Mouse (Mus musculus): ENCODE data around the gene Traf2. TPM values are rescaled to one million over a fixed set of nuclear protein-coding genes. Genes with fewer than 3 reads are reported as not detected.

The Traf2 gene
- total and polyA plus RNA-seq, 2 experiments from 2014 or later = 9.3 to 11.4 TPM

DNA sequence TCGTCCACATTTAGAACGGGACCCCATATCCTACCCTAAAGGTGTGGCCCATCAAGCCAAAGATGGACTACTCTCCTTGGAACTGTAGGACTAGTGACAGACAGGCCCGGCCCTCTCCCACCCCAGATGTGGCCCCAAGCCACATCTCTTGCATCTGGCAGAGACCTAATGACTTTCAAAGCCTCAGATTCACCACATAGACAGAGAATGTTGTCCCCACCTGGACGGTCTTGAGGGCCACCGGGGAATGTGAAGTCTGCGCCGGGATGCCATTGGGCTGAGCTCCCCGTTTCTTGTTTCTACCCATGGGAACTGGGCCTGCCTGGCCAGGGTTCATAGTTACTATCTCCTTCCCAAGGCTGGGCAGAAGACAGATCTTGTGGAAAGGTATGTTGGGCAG lies 69.2 kb downstream of the Traf2 start:
- no peak for TF ChIP-seq CTCF (IDR thresholded peaks at IDR 0.05; ENCODE audit: low read depth)
- H3K9me3 ChIP-seq (ENCODE audit: low read length) = no peaks in the 10 kb centered on the region
- no peak for ATAC-seq
- WGBS = 86% methylated on average over 8 of the region's 8 CpGs
- no peaks in the 10 kb centered on the region for H3K4me1 ChIP-seq (ENCODE audit: insufficient read depth, low read length)
- DNase-seq (ENCODE audit: low spot score) = no peak
- no peak overlapping the region for H3K27ac ChIP-seq
- H3K36me3 ChIP-seq (ENCODE audit: insufficient read depth, low read length) = no peaks in the 10 kb centered on the region
- H3K4me2 ChIP-seq (ENCODE audit: low read depth, low read length) = no peak overlapping the region
- no peak overlapping the region for H3K4me3 ChIP-seq (ENCODE audit: low read length)
- no peak overlapping the region for H3K9ac ChIP-seq (replicated peaks; ENCODE audit: low read length)
- no peaks in the 10 kb centered on the region for H3K27me3 ChIP-seq (ENCODE audit: insufficient read depth, low read length)

DNA sequence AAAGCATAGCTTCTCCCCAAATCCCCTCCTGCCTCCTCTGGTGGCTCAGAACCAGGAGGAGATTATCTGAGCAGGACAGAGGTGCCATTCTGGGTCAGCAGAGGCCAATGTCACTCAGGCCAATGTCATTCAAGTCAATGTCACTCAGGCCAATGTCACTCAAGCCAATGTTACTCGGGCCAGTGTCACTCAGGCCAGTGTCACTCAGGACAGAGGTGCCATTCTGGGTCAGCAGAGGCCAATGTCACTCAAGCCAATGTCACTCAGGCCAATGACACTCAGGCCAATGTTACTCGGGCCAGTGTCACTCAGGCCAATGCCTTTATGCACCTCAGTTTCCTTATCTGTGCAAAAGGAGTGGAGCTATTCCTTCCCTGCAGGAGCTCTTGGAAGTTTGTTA lies 74.2 kb downstream of the Traf2 start:
- 75% methylated on average over 2 of the region's 2 CpGs for WGBS
- Histone ChIP-seq H3K27me3 (ENCODE audit: insufficient read depth, low read length) (no peaks in the 10 kb centered on the region), H3K36me3 (ENCODE audit: insufficient read depth, low read length) (no peaks in the 10 kb centered on the region), H3K9ac (replicated peaks; ENCODE audit: low read length) (no peak overlapping the region), H3K4me2 (ENCODE audit: low read depth, low read length) (no peak overlapping the region), H3K27ac (no peak overlapping the region), H3K4me3 (ENCODE audit: low read length) (no peak overlapping the region), H3K9me3 (ENCODE audit: low read length) (no peaks in the 10 kb centered on the region), H3K4me1 (ENCODE audit: insufficient read depth, low read length) (peaks cover 15% of the 10 kb centered on the region)
- no peak for DNase-seq (ENCODE audit: low spot score)
- TF ChIP-seq CTCF (IDR thresholded peaks at IDR 0.05; ENCODE audit: low read depth) = no peak
- ATAC-seq = no peak

DNA sequence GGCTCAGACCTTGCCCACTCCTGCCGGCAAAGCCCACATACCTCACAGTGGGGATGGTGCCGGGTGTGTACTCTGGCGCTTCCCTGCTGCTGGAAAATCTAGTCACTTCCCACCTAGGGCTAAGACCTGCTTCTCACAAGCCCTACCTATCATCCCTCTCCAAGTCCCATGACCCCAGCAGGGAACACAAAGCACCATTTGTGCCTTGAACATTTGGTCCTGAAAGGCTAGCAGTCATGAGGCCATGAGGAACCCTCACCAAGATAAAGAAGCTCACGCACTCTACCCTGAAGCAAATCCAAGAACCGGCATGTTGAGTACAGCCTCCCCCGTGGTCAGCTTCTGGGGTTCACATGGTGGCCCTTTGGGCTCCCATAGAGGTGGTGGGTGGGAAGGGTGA lies 76.8 kb downstream of the Traf2 start, which contains the start of gene Ptgds:
Gene Ptgds, minus strand, starts transcription at position 78 of the 400 bp plus-strand sequence.
- H3K36me3 ChIP-seq (ENCODE audit: insufficient read depth, low read length) = no peaks in the 10 kb centered on the region
- 0 out of 2 replicates have a peak within 1 kb of the TSS, but pooled peaks have one; percentile 7 for H3K4me2 ChIP-seq (ENCODE audit: low read depth, low read length)
- WGBS = 61% methylated on average over 6 of the region's 6 CpGs
- H3K4me1 ChIP-seq (ENCODE audit: insufficient read depth, low read length) = peaks cover 15% of the 10 kb centered on the region
- no peaks in the 10 kb centered on the region for H3K27me3 ChIP-seq (ENCODE audit: insufficient read depth, low read length)
- no peak for DNase-seq (ENCODE audit: low spot score)
- no peak for TF ChIP-seq CTCF (IDR thresholded peaks at IDR 0.05; ENCODE audit: low read depth)
- no peaks in the 10 kb centered on the region for H3K9me3 ChIP-seq (ENCODE audit: low read length)
- no peak within 1 kb of the TSS for H3K4me3 ChIP-seq (ENCODE audit: low read length)
- ATAC-seq = no peak
- H3K27ac ChIP-seq = peak within 1 kb of the TSS; percentile 77
- 0 out of 2 replicates have a peak within 1 kb of the TSS, but pooled peaks have one; percentile 24 for H3K9ac ChIP-seq (replicated peaks; ENCODE audit: low read length)

DNA sequence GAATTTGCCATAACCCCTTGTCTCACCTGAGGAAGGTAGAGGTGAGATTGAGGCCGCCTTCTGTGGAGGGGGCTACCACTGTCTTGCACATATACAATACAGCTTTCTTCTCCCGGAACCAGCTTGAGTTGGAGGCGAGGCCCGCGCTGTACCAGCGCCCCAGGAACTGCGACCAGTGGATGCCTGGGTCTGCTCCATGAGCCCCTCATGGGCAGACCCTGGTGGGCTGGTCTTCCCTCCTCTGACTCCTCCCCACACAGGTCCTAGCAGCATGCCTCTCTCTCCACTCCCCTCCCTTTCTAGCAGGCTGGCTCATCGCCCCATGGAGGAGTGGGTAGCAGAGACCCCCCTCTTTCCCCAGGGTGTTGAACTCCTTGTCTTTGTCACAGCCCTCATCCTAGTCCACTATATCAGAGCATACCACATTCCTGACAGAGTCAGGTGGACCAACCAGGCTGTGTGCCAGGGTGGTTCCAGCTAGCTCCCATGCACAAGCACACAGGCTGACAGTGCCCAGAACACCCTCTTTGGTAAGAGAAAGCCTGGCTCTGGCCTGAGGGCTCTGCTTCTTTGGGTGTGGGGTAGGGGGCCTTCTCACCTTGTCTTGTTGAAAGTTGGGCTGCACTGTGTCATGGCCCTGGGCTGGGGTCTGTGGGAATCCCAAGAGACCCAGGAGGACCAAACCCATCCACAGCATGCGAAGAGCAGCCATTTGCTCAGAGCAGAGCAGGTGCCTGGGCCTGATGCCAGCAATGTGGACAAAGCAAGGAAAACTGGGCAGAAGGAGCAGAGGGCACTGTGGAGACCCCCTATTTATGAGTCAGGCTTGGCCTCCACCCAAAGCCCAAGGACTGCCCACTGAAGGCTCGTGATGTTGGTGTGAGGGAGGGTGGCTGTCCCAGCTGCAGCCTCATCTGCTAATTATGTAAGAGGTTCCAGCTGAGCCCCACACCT lies 77.5 kb downstream of the Traf2 start:
- no peak for TF ChIP-seq CTCF (IDR thresholded peaks at IDR 0.05; ENCODE audit: low read depth)
- Histone ChIP-seq H3K4me3 (ENCODE audit: low read length) (no peak overlapping the region), H3K9ac (replicated peaks; ENCODE audit: low read length) (0 out of 2 replicates have a peak overlapping the region, but pooled peaks have one; percentile 24), H3K27me3 (ENCODE audit: insufficient read depth, low read length) (no peaks in the 10 kb centered on the region), H3K27ac (peak overlapping the region; percentile 77), H3K4me1 (ENCODE audit: insufficient read depth, low read length) (peaks cover 15% of the 10 kb centered on the region), H3K36me3 (ENCODE audit: insufficient read depth, low read length) (no peaks in the 10 kb centered on the region), H3K9me3 (ENCODE audit: low read length) (no peaks in the 10 kb centered on the region), H3K4me2 (ENCODE audit: low read depth, low read length) (0 out of 2 replicates have a peak overlapping the region, but pooled peaks have one; percentile 7)
- WGBS = 63% methylated on average over 10 of the region's 10 CpGs
- peak; percentile 75 for ATAC-seq
- DNase-seq (ENCODE audit: low spot score) = peak; percentile 86

Other genes starting within 250 kb of the Traf2 start
Only the 30 nearest of the 33 such genes appear.
- 52.6 and 67.9 TPM in 2 replicates for gene Man1b1, start 214.6 kb downstream of the Traf2 start, total RNA-seq (2014; rRNA removed)
- gene Man1b1, start 214.6 kb downstream of the Traf2 start, polyA plus RNA-seq (2015; fragmentation: Nextera tagmentation; extraction: Ambion mirVana) = 46.7 and 49.7 TPM in 2 replicates
- gene Dpp7, start 190.6 kb downstream of the Traf2 start, total RNA-seq (2014; rRNA removed) = 19.0 and 30.0 TPM in 2 replicates
- 24.7 and 27.8 TPM in 2 replicates for gene Dpp7, start 190.6 kb downstream of the Traf2 start, polyA plus RNA-seq (2015; fragmentation: Nextera tagmentation; extraction: Ambion mirVana)
- 5.8 and 7.5 TPM in 2 replicates for gene Uap1l1, start 181.3 kb downstream of the Traf2 start, total RNA-seq (2014; rRNA removed)
- gene Uap1l1, start 181.3 kb downstream of the Traf2 start, polyA plus RNA-seq (2015; fragmentation: Nextera tagmentation; extraction: Ambion mirVana) = 15.6 and 18.5 TPM in 2 replicates
- gene Sapcd2, start 174.6 kb downstream of the Traf2 start, total RNA-seq (2014; rRNA removed) = 38.1 and 40.2 TPM in 2 replicates
- gene Sapcd2, start 174.6 kb downstream of the Traf2 start, polyA plus RNA-seq (2015; fragmentation: Nextera tagmentation; extraction: Ambion mirVana) = 20.2 and 22.0 TPM in 2 replicates
- 8.4 and 12.9 TPM in 2 replicates for gene Entpd2, start 151.1 kb downstream of the Traf2 start, total RNA-seq (2014; rRNA removed)
- gene Entpd2, start 151.1 kb downstream of the Traf2 start, polyA plus RNA-seq (2015; fragmentation: Nextera tagmentation; extraction: Ambion mirVana) = 10.8 and 12.3 TPM in 2 replicates
- 249 and 289 TPM in 2 replicates for gene Npdc1, start 147.6 kb downstream of the Traf2 start, total RNA-seq (2014; rRNA removed)
- gene Npdc1, start 147.6 kb downstream of the Traf2 start, polyA plus RNA-seq (2015; fragmentation: Nextera tagmentation; extraction: Ambion mirVana) = 416 and 422 TPM in 2 replicates
- 1.0 TPM in 1 of 2 replicates, not detected in the other for gene Fut7, start 123.7 kb downstream of the Traf2 start, total RNA-seq (2014; rRNA removed)
- 0.18 and 0.20 TPM in 2 replicates for gene Fut7, start 123.7 kb downstream of the Traf2 start, polyA plus RNA-seq (2015; fragmentation: Nextera tagmentation; extraction: Ambion mirVana)
- gene Abca2, start 118.2 kb downstream of the Traf2 start, total RNA-seq (2014; rRNA removed) = 84.6 and 94.9 TPM in 2 replicates
- 10.7 and 12.5 TPM in 2 replicates for gene Abca2, start 118.2 kb downstream of the Traf2 start, polyA plus RNA-seq (2015; fragmentation: Nextera tagmentation; extraction: Ambion mirVana)
- 0.97 and 3.9 TPM in 2 replicates for gene Clic3, start 90.1 kb downstream of the Traf2 start, total RNA-seq (2014; rRNA removed)
- gene Clic3, start 90.1 kb downstream of the Traf2 start, polyA plus RNA-seq (2015; fragmentation: Nextera tagmentation; extraction: Ambion mirVana) = 4.1 and 4.8 TPM in 2 replicates
- 183 and 187 TPM in 2 replicates for gene Paxx, start 85.8 kb downstream of the Traf2 start, total RNA-seq (2014; rRNA removed)
- 141 and 145 TPM in 2 replicates for gene Paxx, start 85.8 kb downstream of the Traf2 start, polyA plus RNA-seq (2015; fragmentation: Nextera tagmentation; extraction: Ambion mirVana)
- gene Ptgds, start 76.9 kb downstream of the Traf2 start, total RNA-seq (2014; rRNA removed) = 1,517 and 2,498 TPM in 2 replicates
- gene Ptgds, start 76.9 kb downstream of the Traf2 start, polyA plus RNA-seq (2015; fragmentation: Nextera tagmentation; extraction: Ambion mirVana) = 2,872 and 3,193 TPM in 2 replicates
- gene Lcn12, start 53.0 kb downstream of the Traf2 start, total RNA-seq (2014; rRNA removed) = not detected in 2 replicates
- gene Lcn12, start 53.0 kb downstream of the Traf2 start, polyA plus RNA-seq (2015; fragmentation: Nextera tagmentation; extraction: Ambion mirVana) = not detected in 2 replicates
- gene Fbxw5, start 46.2 kb downstream of the Traf2 start, total RNA-seq (2014; rRNA removed) = 140 and 175 TPM in 2 replicates
- 93.4 and 102 TPM in 2 replicates for gene Fbxw5, start 46.2 kb downstream of the Traf2 start, polyA plus RNA-seq (2015; fragmentation: Nextera tagmentation; extraction: Ambion mirVana)
- gene C8g, start 45.2 kb downstream of the Traf2 start, total RNA-seq (2014; rRNA removed) = 0.58 and 0.68 TPM in 2 replicates
- gene C8g, start 45.2 kb downstream of the Traf2 start, polyA plus RNA-seq (2015; fragmentation: Nextera tagmentation; extraction: Ambion mirVana) = 6.5 and 8.0 TPM in 2 replicates
- 159 and 274 TPM in 2 replicates for gene Edf1, start 10.9 kb upstream of the Traf2 start, total RNA-seq (2014; rRNA removed)
- gene Edf1, start 10.9 kb upstream of the Traf2 start, polyA plus RNA-seq (2015; fragmentation: Nextera tagmentation; extraction: Ambion mirVana) = 394 and 413 TPM in 2 replicates
- 1.2 and 2.5 TPM in 2 replicates for gene Mamdc4, start 27.9 kb upstream of the Traf2 start, total RNA-seq (2014; rRNA removed)
- 1.2 and 2.0 TPM in 2 replicates for gene Mamdc4, start 27.9 kb upstream of the Traf2 start, polyA plus RNA-seq (2015; fragmentation: Nextera tagmentation; extraction: Ambion mirVana)
- 35.4 and 48.2 TPM in 2 replicates for gene Phpt1, start 28.3 kb upstream of the Traf2 start, total RNA-seq (2014; rRNA removed)
- 232 and 242 TPM in 2 replicates for gene Phpt1, start 28.3 kb upstream of the Traf2 start, polyA plus RNA-seq (2015; fragmentation: Nextera tagmentation; extraction: Ambion mirVana)
- 22.4 and 29.1 TPM in 2 replicates for gene Ajm1, start 34.8 kb upstream of the Traf2 start, total RNA-seq (2014; rRNA removed)
- 18.8 and 19.8 TPM in 2 replicates for gene Ajm1, start 34.8 kb upstream of the Traf2 start, polyA plus RNA-seq (2015; fragmentation: Nextera tagmentation; extraction: Ambion mirVana)
- 71.8 and 74.9 TPM in 2 replicates for gene Rabl6, start 61.6 kb upstream of the Traf2 start, total RNA-seq (2014; rRNA removed)
- gene Rabl6, start 61.6 kb upstream of the Traf2 start, polyA plus RNA-seq (2015; fragmentation: Nextera tagmentation; extraction: Ambion mirVana) = 53.0 and 62.4 TPM in 2 replicates
- not detected in 2 replicates for gene Ccdc183, start 70.7 kb upstream of the Traf2 start, total RNA-seq (2014; rRNA removed)
- 0.35 and 0.48 TPM in 2 replicates for gene Ccdc183, start 70.7 kb upstream of the Traf2 start, polyA plus RNA-seq (2015; fragmentation: Nextera tagmentation; extraction: Ambion mirVana)
- gene Tmem141, start 75.1 kb upstream of the Traf2 start, total RNA-seq (2014; rRNA removed) = 48.0 and 59.8 TPM in 2 replicates
- 52.0 and 56.9 TPM in 2 replicates for gene Tmem141, start 75.1 kb upstream of the Traf2 start, polyA plus RNA-seq (2015; fragmentation: Nextera tagmentation; extraction: Ambion mirVana)
- 2.2 and 2.7 TPM in 2 replicates for gene Fcna, start 81.1 kb upstream of the Traf2 start, total RNA-seq (2014; rRNA removed)
- gene Fcna, start 81.1 kb upstream of the Traf2 start, polyA plus RNA-seq (2015; fragmentation: Nextera tagmentation; extraction: Ambion mirVana) = 3.7 and 4.3 TPM in 2 replicates
- gene Lcn8, start 106.2 kb upstream of the Traf2 start, total RNA-seq (2014; rRNA removed) = not detected in 2 replicates
- not detected in 2 replicates for gene Lcn8, start 106.2 kb upstream of the Traf2 start, polyA plus RNA-seq (2015; fragmentation: Nextera tagmentation; extraction: Ambion mirVana)
- not detected in 2 replicates for gene Lcn5, start 111.0 kb upstream of the Traf2 start, total RNA-seq (2014; rRNA removed)
- not detected in 2 replicates for gene Lcn5, start 111.0 kb upstream of the Traf2 start, polyA plus RNA-seq (2015; fragmentation: Nextera tagmentation; extraction: Ambion mirVana)
- not detected in 2 replicates for gene Lcn6, start 129.8 kb upstream of the Traf2 start, total RNA-seq (2014; rRNA removed)
- gene Lcn6, start 129.8 kb upstream of the Traf2 start, polyA plus RNA-seq (2015; fragmentation: Nextera tagmentation; extraction: Ambion mirVana) = not detected in 2 replicates
- not detected in 2 replicates for gene Lcn10, start 135.8 kb upstream of the Traf2 start, total RNA-seq (2014; rRNA removed)
- not detected in 2 replicates for gene Lcn10, start 135.8 kb upstream of the Traf2 start, polyA plus RNA-seq (2015; fragmentation: Nextera tagmentation; extraction: Ambion mirVana)
- gene Obp2a, start 153.1 kb upstream of the Traf2 start, total RNA-seq (2014; rRNA removed) = not detected in 2 replicates
- gene Obp2a, start 153.1 kb upstream of the Traf2 start, polyA plus RNA-seq (2015; fragmentation: Nextera tagmentation; extraction: Ambion mirVana) = not detected in 2 replicates
- gene Bmyc, start 159.8 kb upstream of the Traf2 start, total RNA-seq (2014; rRNA removed) = 90.3 and 92.6 TPM in 2 replicates
- gene Bmyc, start 159.8 kb upstream of the Traf2 start, polyA plus RNA-seq (2015; fragmentation: Nextera tagmentation; extraction: Ambion mirVana) = 206 and 219 TPM in 2 replicates
- not detected in 2 replicates for gene Obp2b, start 190.1 kb upstream of the Traf2 start, total RNA-seq (2014; rRNA removed)
- gene Obp2b, start 190.1 kb upstream of the Traf2 start, polyA plus RNA-seq (2015; fragmentation: Nextera tagmentation; extraction: Ambion mirVana) = not detected in 2 replicates
- not detected in 2 replicates for gene Lcn3, start 218.6 kb upstream of the Traf2 start, total RNA-seq (2014; rRNA removed)
- not detected in 2 replicates for gene Lcn3, start 218.6 kb upstream of the Traf2 start, polyA plus RNA-seq (2015; fragmentation: Nextera tagmentation; extraction: Ambion mirVana)